Mouse (Mus musculus) embryonic fibroblast, embryonic 13.5 days (primary cell): Measurements from ENCODE around the gene Bid. TPM values are rescaled to one million over a fixed set of nuclear protein-coding genes. Genes with fewer than 3 reads are reported as not detected.

Experiments used
- H3K27ac ChIP-seq: 2 replicates; pipeline ENCODE4 v1.5.1; 2012; ENCODE audit warnings: low read length, control low read depth, inconsistent platforms; ENCODE audit not compliant: insufficient read depth
- H3K4me1 ChIP-seq: 2 replicates; pipeline ENCODE4 v1.6.1; 2011; ENCODE audit warnings: low read length; ENCODE audit not compliant: control insufficient read depth, insufficient read depth
- H3K4me3 ChIP-seq: 2 replicates; pipeline ENCODE4 v1.5.1; 2011; ENCODE audit warnings: mild to moderate bottlenecking, control low read depth, low read length; ENCODE audit not compliant: insufficient read depth
- CTCF ChIP-seq: IDR thresholded peaks from 2 replicates; pipeline ENCODE4 v1.5.1; 2011; ENCODE audit warnings: mild to moderate bottlenecking, control low read depth, low read length, moderate library complexity, borderline replicate concordance; ENCODE audit not compliant: insufficient read depth
- POLR2A ChIP-seq: IDR thresholded peaks from 2 replicates; pipeline ENCODE4 v1.6.1; 2011; ENCODE audit warnings: low read depth, mild to moderate bottlenecking, control low read depth, low read length, moderate library complexity
- polyA plus RNA-seq: library from polyadenylated mRNA; stranded (reverse); fragments of >200 nt; gene quantifications from 2 replicates; pipeline ENCODE4 v1.2.4, GENCODE M21; 2011; ENCODE audit warnings: low read depth; ENCODE audit not compliant: missing spikeins, insufficient read length

Gene Bid
- polyA plus RNA-seq, 1 experiment = 21.7 TPM

DNA sequence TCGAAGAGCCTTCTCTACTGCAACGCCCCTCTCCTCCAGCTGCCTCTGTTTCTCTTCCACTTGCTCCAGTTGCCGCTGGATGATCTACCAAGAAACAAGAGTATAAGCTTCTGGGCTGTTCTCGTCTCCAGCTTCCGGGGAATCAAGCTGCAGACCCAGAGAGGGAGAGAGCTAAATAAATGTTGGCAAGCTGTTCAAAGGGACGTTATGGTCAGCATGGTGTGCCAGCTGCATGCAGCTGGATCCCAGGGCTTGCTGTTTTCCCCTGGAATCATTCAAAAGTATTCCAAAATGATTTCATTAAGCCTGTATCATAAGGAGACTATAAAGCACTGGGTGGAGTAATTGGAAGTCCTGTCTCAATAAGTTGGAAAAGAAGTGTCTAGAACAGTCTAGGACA is 34.7 kb upstream of the Bid start:
- Histone ChIP-seq H3K4me3 (no peak overlapping the region), H3K27ac (no peak overlapping the region), H3K4me1 (0 out of 2 replicates have a peak, but pooled peaks cover under 1% of the 10 kb centered on the region)
- TF ChIP-seq CTCF (no peak), POLR2A (no peak)

DNA sequence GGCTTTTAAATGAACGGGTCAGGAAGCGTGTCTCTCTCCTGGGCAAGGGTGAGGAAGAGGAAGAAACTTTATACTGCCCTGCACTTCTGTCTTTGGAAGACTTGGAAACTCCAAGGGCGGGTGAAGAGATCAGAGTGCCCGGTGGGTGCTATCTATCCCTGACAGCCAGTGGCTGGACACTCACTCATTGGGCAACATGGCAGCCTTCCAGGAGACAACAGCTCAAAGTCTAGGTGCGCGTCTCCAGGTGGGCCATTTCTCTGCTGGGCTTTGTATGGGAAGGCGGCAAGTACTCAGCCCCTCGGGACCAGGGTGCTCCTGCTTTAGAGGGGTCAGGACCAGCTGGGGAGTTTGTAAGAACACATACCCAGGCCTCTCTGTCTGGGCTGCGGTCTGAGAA is 28.9 kb upstream of the Bid start:
- no peak for TF ChIP-seq POLR2A
- TF ChIP-seq CTCF = no peak
- no peak overlapping the region for H3K27ac ChIP-seq
- no peaks in the 10 kb centered on the region for H3K4me1 ChIP-seq
- H3K4me3 ChIP-seq = no peak overlapping the region

DNA sequence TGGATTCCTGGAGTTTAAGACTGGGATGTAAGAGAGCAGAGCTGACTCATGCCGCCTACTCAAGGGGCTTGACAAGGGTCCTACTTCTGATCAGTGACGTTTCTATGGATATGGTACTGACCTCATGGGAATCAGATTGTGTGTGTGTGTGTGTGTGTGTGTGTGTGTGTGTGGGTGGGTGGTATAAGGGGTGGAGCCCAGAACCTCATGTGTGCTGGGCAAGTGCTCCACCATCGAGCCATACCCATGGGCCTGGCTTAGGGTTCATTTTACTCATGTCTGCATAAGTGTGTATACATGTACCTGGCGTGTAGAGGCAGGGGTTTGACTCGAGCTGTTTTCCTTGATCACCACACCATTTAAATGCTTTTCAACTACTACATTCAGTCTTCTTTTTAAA is 27.3 kb upstream of the Bid start:
- TF ChIP-seq CTCF (no peak), POLR2A (no peak)

DNA sequence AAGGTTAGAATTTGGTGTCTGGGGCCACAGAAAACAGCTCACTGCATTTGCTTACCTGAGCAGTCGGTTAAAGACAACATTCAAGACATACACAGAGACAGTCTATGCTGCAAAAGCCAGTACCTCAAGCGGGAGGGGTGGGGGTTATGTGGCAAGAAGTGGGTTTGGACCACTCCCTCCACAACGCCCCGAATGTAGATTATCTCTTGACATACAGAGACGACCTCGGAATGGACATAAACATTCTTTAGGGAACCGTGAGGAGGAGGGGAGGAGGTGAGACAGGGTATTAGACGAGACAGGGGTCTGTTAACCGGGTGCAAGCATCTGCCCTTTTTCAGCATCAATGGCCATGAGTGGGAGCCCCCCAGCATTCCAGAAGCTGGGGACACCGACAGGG is 26.9 kb upstream of the Bid start:
- Histone ChIP-seq H3K4me3 (no peak overlapping the region), H3K4me1 (no peaks in the 10 kb centered on the region), H3K27ac (no peak overlapping the region)
- no peak for TF ChIP-seq CTCF
- TF ChIP-seq POLR2A = no peak

More for the DNA sequence above, 27.3 kb upstream of the Bid start:
- Histone ChIP-seq H3K4me1 (no peaks in the 10 kb centered on the region), H3K27ac (no peak overlapping the region), H3K4me3 (no peak overlapping the region)

DNA sequence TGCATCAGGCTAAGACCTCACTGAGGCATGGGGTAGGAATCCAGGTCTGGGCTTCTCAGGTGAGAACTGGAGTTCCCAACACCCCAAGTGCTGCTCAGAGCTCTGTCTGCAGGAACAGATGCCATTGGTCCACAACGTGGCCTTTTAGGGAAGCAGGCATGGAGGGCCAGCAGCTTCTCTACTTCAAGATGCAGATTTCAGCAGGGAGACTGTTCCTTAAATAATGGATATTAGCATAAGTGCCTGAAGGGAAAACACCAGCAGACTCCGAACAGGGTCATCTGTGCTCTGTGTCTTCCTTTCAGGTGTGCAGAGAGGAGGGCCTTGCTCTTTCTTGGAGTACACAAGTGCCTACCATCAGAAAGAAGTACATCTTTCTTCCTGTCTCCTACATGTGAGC is 26.4 kb upstream of the Bid start:
- no peak overlapping the region for H3K27ac ChIP-seq
- no peaks in the 10 kb centered on the region for H3K4me1 ChIP-seq
- no peak overlapping the region for H3K4me3 ChIP-seq
- TF ChIP-seq CTCF = no peak
- TF ChIP-seq POLR2A = no peak

DNA sequence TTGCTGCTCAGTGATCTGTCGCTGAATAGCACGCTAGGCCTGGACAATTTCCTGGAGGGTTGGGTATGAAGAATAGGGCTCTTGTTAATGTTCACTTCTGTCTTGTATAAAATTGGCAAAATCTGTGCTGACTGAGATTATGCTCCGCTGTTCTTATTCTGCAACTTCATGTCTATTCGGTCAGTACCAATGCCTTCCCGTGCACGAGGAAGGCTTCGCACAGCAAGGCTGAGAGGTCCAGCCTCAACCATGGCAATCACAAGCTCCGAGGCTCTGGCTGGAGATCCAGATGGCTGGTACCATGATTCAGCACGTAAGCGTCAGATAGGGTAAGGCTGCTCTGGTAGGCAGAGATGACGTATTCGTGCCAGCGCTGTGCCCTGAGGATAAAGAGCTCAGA is 24.9 kb upstream of the Bid start:
- TF ChIP-seq POLR2A = no peak
- no peak for TF ChIP-seq CTCF

DNA sequence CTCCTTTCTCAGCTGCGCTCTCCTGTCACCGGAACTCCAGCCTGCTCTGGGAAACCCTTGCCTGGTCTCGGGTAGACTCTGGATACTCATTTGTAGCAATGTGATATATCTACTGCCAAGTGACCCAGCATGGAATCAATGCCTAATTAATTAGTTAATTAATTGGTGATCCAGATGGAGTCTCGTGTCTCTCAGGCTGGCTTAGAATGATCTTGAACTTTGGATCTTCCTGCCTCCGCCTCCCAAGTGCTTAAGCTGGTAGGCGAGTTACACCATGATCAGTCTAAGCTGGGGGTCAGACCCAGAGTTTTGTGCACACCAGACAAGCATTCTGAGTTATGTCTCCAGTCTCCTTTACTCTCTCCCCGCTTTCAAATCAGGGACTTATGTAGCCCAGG is 24.4 kb upstream of the Bid start:
- no peak overlapping the region for H3K4me3 ChIP-seq
- TF ChIP-seq POLR2A = no peak
- no peak for TF ChIP-seq CTCF
- H3K27ac ChIP-seq = no peak overlapping the region
- H3K4me1 ChIP-seq = no peaks in the 10 kb centered on the region

More for the DNA sequence above, 24.9 kb upstream of the Bid start:
- Histone ChIP-seq H3K4me1 (no peaks in the 10 kb centered on the region), H3K27ac (no peak overlapping the region), H3K4me3 (no peak overlapping the region)

DNA sequence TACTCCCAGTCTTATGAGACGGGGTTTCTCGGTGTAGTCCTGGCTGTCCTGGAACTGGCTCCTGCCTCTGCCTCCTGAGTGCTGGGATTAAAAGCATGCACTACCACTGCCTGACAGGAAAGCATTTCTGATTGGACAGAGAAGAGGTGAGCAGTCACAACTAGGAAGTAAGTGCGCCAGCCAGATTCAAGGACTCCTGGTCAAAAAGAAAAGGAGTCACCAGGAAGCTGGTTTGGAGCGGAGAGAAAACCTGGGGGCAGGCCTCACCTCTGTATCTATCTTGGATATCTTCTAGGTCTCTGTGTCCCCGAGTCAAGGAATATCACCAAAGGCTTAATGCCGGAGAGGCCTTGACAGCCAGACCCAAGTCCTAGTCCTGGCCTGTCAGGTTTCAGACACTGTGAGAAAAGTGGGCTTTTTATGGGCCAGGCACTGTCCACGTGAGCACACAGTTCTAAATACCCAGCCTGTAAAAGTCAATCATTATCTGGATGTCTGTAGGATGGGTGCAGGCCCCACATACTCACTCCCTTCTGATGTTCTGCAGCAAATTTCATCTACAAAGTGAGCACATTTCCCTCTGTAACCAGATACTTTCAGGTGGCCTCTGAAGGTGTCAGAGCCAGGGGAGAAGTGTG is 23.9 kb upstream of the Bid start:
- Histone ChIP-seq H3K4me1 (no peaks in the 10 kb centered on the region), H3K27ac (no peak overlapping the region), H3K4me3 (no peak overlapping the region)
- TF ChIP-seq POLR2A = no peak
- no peak for TF ChIP-seq CTCF

DNA sequence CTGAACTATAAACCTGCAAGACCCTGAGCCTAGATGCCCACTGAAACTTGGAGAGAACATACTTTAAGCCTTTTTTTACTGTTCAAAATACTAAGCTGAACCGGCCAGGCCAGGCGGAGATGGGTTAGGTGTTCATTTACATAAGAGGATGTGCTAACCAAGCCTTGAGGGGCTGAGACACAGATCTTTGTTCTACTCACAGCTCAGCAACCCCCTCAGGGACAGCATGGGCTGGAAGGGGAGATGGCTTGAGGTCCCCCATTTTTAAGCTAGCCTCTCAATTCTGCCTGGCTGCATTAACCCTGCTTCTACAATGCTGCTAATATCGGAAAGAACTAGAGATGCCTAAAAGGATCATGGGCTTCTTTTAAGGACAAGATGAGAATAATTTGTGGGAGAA is 23.1 kb upstream of the Bid start:
- H3K4me1 ChIP-seq = no peaks in the 10 kb centered on the region
- H3K27ac ChIP-seq = no peak overlapping the region
- TF ChIP-seq POLR2A = no peak

DNA sequence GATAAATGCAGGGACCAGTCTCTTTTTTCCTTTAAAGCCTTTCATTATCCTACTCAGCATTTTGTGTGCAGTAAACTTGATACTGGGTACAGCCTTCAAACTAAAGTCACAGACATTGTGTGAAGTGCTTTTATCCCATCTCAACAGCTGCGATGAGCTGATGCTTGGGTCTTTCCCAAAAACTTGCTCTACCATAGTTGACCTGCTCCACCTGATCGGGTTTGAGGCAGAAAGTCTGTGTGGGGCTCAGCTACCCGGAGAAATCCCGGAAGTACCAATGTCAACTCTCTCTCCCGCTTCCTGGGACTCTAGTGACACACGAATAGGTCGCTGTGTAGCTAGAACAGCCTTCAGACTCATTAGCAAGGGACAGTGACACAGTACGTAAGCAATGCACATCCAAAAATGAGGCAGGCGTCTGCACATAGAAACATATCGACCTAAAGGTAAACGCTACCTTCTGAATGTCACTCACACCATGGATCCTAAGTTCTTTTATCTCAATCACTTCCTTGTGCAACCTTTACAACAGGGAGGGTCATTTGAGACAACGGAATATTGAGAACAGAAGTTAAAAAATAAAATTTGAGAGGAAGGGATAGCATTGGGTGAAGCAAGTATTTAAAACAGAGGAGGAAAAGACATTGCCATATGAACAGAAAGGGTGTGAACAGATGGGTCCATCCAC is 22.3 kb upstream of the Bid start:
- Histone ChIP-seq H3K4me1 (no peaks in the 10 kb centered on the region), H3K4me3 (no peak overlapping the region), H3K27ac (no peak overlapping the region)
- TF ChIP-seq CTCF (no peak), POLR2A (no peak)

More for the DNA sequence above, 23.1 kb upstream of the Bid start:
- no peak overlapping the region for H3K4me3 ChIP-seq
